Mouse (Mus musculus) stomach, embryonic 14.5 days (tissue): ENCODE results near the gene D5Ertd579e. TPM values are rescaled to one million over a fixed set of nuclear protein-coding genes. Genes with fewer than 3 reads are reported as not detected.

Experiments used
- ATAC-seq: fragments of 200-750 bp; cut with Nextera tagmentation; 2 replicates; pipeline ENCODE4 v1.8.0; 2017; ENCODE audit warnings: low read depth, moderate TSS enrichment; ENCODE audit not compliant: insufficient number of reproducible peaks, insufficient read depth, low FRiP score
- H3K27ac ChIP-seq: fragments of 300-500 bp; sonication (generic); 2 replicates; pipeline ENCODE4 v1.5.1; 2014; ENCODE audit warnings: mild to moderate bottlenecking, low read length, moderate library complexity, mixed read lengths
- H3K27me3 ChIP-seq: fragments of 300-500 bp; sonication (generic); 2 replicates; pipeline ENCODE4 v1.6.1; 2014; ENCODE audit warnings: low read length, control low read depth, mixed read lengths; ENCODE audit not compliant: control insufficient read depth, insufficient read depth
- H3K36me3 ChIP-seq: fragments of 300-500 bp; sonication (generic); 2 replicates; pipeline ENCODE4 v1.6.1; 2014; ENCODE audit warnings: mild to moderate bottlenecking, control low read depth, low read length, moderate library complexity, mixed read lengths; ENCODE audit not compliant: control insufficient read depth, insufficient read depth
- H3K4me1 ChIP-seq: fragments of 300-500 bp; sonication (generic); 2 replicates; pipeline ENCODE4 v1.6.1; 2014; ENCODE audit warnings: low read length, control low read depth, mixed read lengths; ENCODE audit not compliant: control insufficient read depth, insufficient read depth
- H3K4me2 ChIP-seq: fragments of 300-500 bp; sonication (generic); replicated peaks from 2 replicates; pipeline ENCODE4 v1.6.1; 2014; ENCODE audit warnings: low read depth, low read length, control low read depth
- H3K4me3 ChIP-seq: fragments of 300-500 bp; sonication (generic); 2 replicates; pipeline ENCODE4 v1.5.1; 2014; ENCODE audit warnings: low read depth, low read length, control low read depth
- H3K9ac ChIP-seq: fragments of 300-500 bp; sonication (generic); replicated peaks from 2 replicates; pipeline ENCODE4 v1.6.1; 2014; ENCODE audit warnings: low read depth, mild to moderate bottlenecking, control low read depth, low read length, moderate library complexity, mixed read lengths
- H3K9me3 ChIP-seq: fragments of 300-500 bp; sonication (generic); 2 replicates; pipeline ENCODE4 v1.6.1; 2016; ENCODE audit warnings: low read depth, low read length, control low read depth; ENCODE audit not compliant: control insufficient read depth
- WGBS: fragments of 180-500 bp; shearing (Covaris S2); extraction: QIAGEN DNeasy Blood & Tissue Kit; methylation state at CpG from one replicate; pipeline ENCODE4 v1.1.7; 2014; 5-methylcytosine and 5-hydroxymethylcytosine counted together
- polyA plus RNA-seq: library from polyadenylated mRNA; unstranded; fragments of >200 nt; fragmentation: Nextera tagmentation; extraction: Ambion mirVana; gene quantifications from 2 replicates; pipeline ENCODE4 v1.2.1, GENCODE M21; 2014

D5Ertd579e gene
- polyA plus RNA-seq, 1 experiment from 2014 or later = 31.6 TPM

- Histone ChIP-seq H3K9ac (no peak overlapping the region), H3K4me1 (peaks cover 12% of the 10 kb centered on the region), H3K9me3 (no peaks in the 10 kb centered on the region), H3K36me3 (peaks cover 21% of the 10 kb centered on the region), H3K4me3 (no peak overlapping the region), H3K4me2 (no peak overlapping the region), H3K27ac (peak overlapping the region; percentile 45; the same call in 1 of the 2 replicates), H3K27me3 (no peaks in the 10 kb centered on the region)
- WGBS = 66% methylated on average over 8 of the region's 8 CpGs
- no peak for ATAC-seq
These were observed 75.3 kb downstream of the D5Ertd579e start for GRCm38 (mm10) chr5:36620409-36621057.

DNA sequence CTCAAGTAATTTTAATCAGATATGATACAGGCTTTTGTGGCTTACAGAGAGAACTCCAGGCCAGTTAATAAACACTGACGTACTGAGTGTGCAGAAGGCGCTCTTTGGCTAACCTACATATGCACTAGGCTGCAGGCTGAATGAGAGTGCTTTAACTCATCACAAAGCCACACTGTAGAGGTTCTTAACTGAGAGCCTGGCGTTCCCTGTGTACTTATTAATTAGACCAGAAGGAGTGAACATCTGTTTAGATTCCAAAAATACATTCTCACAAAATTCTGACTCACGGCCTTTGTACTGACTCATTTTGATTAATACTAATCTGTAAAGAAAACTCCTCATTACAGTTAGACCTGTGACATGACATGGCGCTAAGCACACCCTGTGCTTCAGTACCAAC lies 76.9 kb downstream of the D5Ertd579e start:
- H3K4me3 ChIP-seq = no peak overlapping the region
- no peaks in the 10 kb centered on the region for H3K27me3 ChIP-seq
- H3K9ac ChIP-seq = no peak overlapping the region
- peaks cover 38% of the 10 kb centered on the region for H3K36me3 ChIP-seq
- H3K4me2 ChIP-seq = no peak overlapping the region
- peaks cover 12% of the 10 kb centered on the region for H3K4me1 ChIP-seq
- no peak for ATAC-seq
- WGBS = 66% methylated on average over 5 of the region's 5 CpGs
- H3K27ac ChIP-seq = no peak overlapping the region
- no peaks in the 10 kb centered on the region for H3K9me3 ChIP-seq

GRCm38 (mm10) chr5:36618356-36618755 lies 77.5 kb downstream of the D5Ertd579e start:
- 41% methylated on average over 4 of the region's 4 CpGs for WGBS
- no peak overlapping the region for H3K4me3 ChIP-seq
- H3K27ac ChIP-seq = no peak overlapping the region; the same call in 1 of the 2 replicates
- no peak overlapping the region for H3K9ac ChIP-seq
- H3K4me1 ChIP-seq = peaks cover 12% of the 10 kb centered on the region
- H3K27me3 ChIP-seq = no peaks in the 10 kb centered on the region
- no peaks in the 10 kb centered on the region for H3K9me3 ChIP-seq
- H3K36me3 ChIP-seq = peaks cover 43% of the 10 kb centered on the region
- ATAC-seq = 0 out of 2 replicates have a peak, but pooled peaks have one; percentile 42
- no peak overlapping the region for H3K4me2 ChIP-seq

DNA sequence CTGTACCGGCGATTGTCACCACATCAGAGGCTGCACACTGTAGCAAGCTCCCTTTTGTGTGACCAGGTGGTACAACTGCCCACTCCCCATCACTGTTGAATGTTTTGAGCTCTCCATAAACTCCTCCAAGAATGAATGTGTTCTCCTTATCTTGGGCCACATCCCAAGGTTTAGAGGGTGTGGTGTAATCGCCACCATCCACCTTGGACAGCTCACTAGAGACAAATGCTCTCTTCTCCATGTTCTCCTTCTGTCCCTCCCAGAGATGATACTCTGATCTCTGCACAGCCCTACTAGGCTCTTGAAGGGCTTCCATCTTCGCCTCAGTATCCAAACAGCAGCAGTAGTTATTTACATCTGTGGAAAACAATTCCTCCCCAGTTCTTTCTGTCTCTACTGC lies 81.7 kb downstream of the D5Ertd579e start:
- ATAC-seq = no peak
- H3K36me3 ChIP-seq = peaks cover 49% of the 10 kb centered on the region

DNA sequence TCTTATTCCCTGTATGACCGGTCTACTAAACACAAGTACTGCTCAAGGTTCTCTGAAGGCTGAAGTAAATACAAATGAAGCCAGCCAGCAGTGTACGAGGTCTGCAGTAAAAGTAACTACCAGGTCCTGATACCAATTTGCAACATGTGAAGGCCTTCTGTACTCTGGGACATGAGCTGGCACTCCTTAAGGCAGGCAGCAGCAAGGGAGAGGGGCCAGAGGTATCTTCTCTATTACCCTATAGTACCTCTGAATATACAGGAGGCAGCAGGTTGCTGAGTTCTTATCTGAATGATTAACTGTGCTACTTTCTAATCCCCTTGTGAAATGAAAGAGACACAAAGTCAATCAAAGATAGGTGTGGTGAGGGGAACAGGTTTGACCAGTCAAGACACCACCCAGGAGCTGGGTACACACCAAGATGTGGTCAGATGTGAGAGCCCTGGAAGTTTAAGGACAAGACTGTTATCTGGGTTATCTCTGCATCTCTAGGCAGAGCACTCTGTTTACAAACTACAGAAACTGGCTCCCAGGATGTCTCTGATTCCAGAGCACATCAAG lies 86.8 kb downstream of the D5Ertd579e start:
- no peaks in the 10 kb centered on the region for H3K9me3 ChIP-seq

More for the DNA sequence above, 81.7 kb downstream of the D5Ertd579e start:
- 90% methylated on average over 4 of the region's 4 CpGs for WGBS
- H3K9ac ChIP-seq = no peak overlapping the region
- no peak overlapping the region for H3K4me3 ChIP-seq
- no peaks in the 10 kb centered on the region for H3K27me3 ChIP-seq
- H3K4me2 ChIP-seq = no peak overlapping the region
- H3K27ac ChIP-seq = no peak overlapping the region
- 0 out of 2 replicates have a peak, but pooled peaks cover 3% of the 10 kb centered on the region for H3K4me1 ChIP-seq
- H3K9me3 ChIP-seq = no peaks in the 10 kb centered on the region

DNA sequence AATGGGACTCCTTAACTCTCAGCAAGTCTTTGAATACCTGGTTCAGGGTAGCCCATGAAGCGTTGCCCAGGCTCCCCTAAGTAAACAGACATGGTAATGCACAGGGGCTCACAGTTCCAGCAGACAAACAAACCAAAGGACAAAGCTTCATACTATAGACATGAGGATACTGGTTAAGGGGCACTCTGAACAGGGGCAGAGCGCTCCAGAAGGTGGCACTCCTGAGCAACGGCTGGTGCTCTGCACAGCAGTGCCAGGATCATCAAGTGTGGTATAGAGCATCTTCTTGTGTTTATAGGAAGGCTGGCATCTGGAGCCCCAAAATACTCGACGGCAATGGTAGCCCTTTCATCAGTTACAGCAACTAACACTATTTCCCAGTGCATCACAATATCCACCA lies 92.8 kb downstream of the D5Ertd579e start:
- Histone ChIP-seq H3K4me1 (no peaks in the 10 kb centered on the region), H3K27ac (no peak overlapping the region), H3K4me3 (no peak overlapping the region), H3K36me3 (peaks cover 59% of the 10 kb centered on the region), H3K27me3 (no peaks in the 10 kb centered on the region), H3K4me2 (no peak overlapping the region), H3K9me3 (no peaks in the 10 kb centered on the region), H3K9ac (no peak overlapping the region)
- WGBS = 80% methylated on average over 5 of the region's 5 CpGs
- no peak for ATAC-seq

More for the DNA sequence above, 86.8 kb downstream of the D5Ertd579e start:
- Histone ChIP-seq H3K27ac (no peak overlapping the region), H3K9ac (no peak overlapping the region), H3K27me3 (no peaks in the 10 kb centered on the region), H3K36me3 (peaks cover 43% of the 10 kb centered on the region), H3K4me2 (no peak overlapping the region), H3K4me1 (no peaks in the 10 kb centered on the region), H3K4me3 (no peak overlapping the region)
- WGBS = 81% methylated on average over 2 of the region's 2 CpGs
- ATAC-seq = no peak

DNA sequence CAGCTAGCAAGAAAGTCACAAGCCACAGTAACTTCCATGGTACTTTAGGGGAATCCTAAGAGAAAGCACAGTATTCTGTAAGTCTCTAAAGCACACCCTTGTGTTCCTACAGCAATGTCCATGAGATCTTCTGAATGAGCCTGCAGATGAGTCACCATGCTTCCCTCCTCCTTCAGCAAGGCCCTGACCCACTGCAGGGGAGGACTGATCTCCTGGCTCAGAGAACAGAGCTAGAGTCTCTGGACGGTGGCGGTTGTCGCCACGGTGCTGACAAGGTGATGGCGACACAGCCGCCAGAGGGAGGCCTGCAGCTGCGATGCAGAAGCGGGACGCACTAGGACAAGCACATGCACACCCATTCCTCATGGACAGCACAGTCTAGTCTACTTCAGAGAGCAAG lies 93.8 kb downstream of the D5Ertd579e start:
- H3K36me3 ChIP-seq = peaks cover 56% of the 10 kb centered on the region

DNA sequence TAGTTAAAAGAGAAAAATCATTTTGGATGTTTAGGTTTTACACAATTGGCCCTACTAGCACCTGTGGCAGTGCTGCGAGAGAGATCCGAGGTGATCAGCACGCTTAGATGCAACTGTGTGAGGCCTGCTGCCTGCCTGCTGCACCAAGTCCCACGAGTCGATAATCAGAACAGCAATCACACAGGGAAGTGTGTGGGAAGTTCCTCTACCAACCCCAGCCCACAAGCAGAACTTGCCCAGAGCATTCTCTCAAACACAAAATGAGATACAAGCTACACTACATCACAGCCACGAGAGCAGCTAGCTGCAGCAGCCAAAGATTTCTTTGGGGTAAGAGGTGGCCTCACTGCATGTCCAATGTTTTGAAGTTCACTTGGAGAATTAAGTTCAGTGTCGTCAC lies 94.3 kb downstream of the D5Ertd579e start:
- H3K36me3 ChIP-seq = peaks cover 51% of the 10 kb centered on the region
- 91% methylated on average over 7 of the region's 7 CpGs for WGBS

More for the DNA sequence above, 93.8 kb downstream of the D5Ertd579e start:
- Histone ChIP-seq H3K4me2 (no peak overlapping the region), H3K27ac (no peak overlapping the region), H3K27me3 (no peaks in the 10 kb centered on the region), H3K4me1 (no peaks in the 10 kb centered on the region), H3K4me3 (no peak overlapping the region), H3K9me3 (no peaks in the 10 kb centered on the region), H3K9ac (no peak overlapping the region)
- no peak for ATAC-seq
- WGBS = 90% methylated on average over 9 of the region's 9 CpGs

More for the DNA sequence above, 94.3 kb downstream of the D5Ertd579e start:
- Histone ChIP-seq H3K27ac (no peak overlapping the region), H3K27me3 (no peaks in the 10 kb centered on the region), H3K4me2 (no peak overlapping the region), H3K9ac (no peak overlapping the region), H3K4me1 (no peaks in the 10 kb centered on the region), H3K4me3 (no peak overlapping the region), H3K9me3 (no peaks in the 10 kb centered on the region)
- ATAC-seq = no peak
